Mouse (Mus musculus): ENCODE measurements around the gene Bhlha15. TPM values are rescaled to one million over a fixed set of nuclear protein-coding genes. Genes with fewer than 3 reads are reported as not detected.
A peak's percentile ranks its signal among the peaks of the same experiment; 100 is the strongest.

Bhlha15 gene
- polyA plus RNA-seq, 1 experiment from 2014 or later: 0.12 TPM

DNA sequence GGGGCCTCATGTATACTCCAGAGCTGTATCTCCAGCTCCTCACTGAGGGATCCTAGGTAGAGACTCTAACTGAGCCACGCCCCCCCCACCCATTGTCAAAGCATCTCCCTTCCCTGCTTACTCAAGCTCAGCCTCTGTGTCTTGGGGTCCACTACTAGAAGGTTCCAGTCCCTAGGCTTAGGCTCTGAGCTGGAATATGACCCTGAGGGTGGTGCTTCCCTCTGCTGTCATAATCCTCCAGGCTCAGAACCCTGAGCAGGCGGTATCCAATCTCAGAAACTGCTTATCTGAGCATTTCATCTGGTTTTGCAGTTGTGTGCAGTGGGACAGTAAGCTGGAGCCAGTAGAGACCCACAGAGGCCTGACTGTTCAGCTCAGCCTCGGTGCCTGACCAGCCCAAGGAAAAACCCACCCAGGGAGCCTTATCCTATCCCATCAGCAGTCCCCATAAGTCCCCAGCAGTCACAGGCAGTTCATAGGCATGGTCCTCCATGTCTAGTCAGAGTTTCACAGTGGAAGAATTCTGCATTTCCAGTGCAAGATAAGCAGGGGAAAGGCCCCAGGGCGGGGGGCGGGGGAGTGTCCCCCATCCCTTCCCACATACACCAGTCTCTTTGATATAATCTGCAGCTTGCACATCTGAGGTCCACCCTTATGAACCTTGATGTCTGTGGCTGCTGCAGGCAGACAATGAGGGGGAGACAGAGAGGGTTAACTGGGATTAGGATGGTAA, 27.8 kb upstream of the Bhlha15 start:
- ATAC-seq (replicated peaks; ENCODE audit: low FRiP score) (no peak), DNase-seq (ENCODE audit: low spot score) (no peak)
- no peaks in the 10 kb centered on the region; the same call in 1 of the 2 replicates for H3K36me3 ChIP-seq (ENCODE audit: control insufficient read depth, insufficient read depth, low read length)

DNA sequence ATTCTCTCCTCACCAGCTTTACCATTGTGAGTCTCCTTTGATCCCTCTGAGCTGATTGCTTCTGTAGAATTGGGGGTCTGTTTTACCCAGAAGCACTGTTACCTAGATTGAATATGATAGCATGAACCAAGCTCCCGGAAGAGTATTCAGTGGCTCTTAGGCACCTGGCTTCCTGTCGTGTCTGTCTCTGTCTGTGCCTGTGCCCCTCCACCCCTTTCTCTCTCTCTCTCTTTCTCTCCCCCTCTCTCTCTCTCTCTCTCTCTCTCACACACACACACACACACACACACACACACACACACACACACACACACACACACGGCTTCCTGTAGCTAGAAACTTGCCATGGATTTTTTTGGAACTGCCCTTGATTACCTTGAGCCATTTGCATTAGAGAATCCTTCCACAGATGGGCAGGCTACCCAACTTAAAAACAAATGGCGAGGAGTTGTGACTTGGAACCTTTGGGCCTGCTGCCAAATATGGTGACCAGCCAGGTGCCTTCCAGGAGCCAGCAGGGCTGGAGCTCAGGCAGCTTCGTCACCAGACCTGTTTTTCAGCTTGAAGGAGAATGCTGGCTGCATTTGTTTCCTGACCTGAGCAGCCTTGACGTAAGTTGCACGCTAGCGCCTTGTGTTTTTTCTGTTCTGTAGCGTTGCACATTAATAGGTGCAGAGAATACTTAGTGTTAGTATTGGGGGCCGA, 27.1 kb upstream of the Bhlha15 start:
- no peak overlapping the region for H3K4me3 ChIP-seq (ENCODE audit: low read depth, low read length)
- DNase-seq (ENCODE audit: low spot score): no peak
- no peak for ATAC-seq (replicated peaks; ENCODE audit: low FRiP score)
- H3K9ac ChIP-seq (ENCODE audit: low read length): no peak overlapping the region
- no peaks in the 10 kb centered on the region for H3K27me3 ChIP-seq (ENCODE audit: control insufficient read depth, insufficient read depth, low read length)
- H3K4me1 ChIP-seq (replicated peaks; ENCODE audit: control insufficient read depth, insufficient read depth, low read length): no peaks in the 10 kb centered on the region
- H3K27ac ChIP-seq (ENCODE audit: low read depth, low read length): no peak overlapping the region
- H3K36me3 ChIP-seq (ENCODE audit: control insufficient read depth, insufficient read depth, low read length): no peaks in the 10 kb centered on the region; the same call in 1 of the 2 replicates
- no peaks in the 10 kb centered on the region for H3K9me3 ChIP-seq (ENCODE audit: control insufficient read depth, low read length)
- H3K4me2 ChIP-seq (ENCODE audit: low read depth, low read length, severe bottlenecking): no peak overlapping the region
- 82% methylated on average over 10 of the region's 10 CpGs for WGBS

More for the DNA sequence above, 27.8 kb upstream of the Bhlha15 start:
- no peaks in the 10 kb centered on the region for H3K9me3 ChIP-seq (ENCODE audit: control insufficient read depth, low read length)
- H3K4me3 ChIP-seq (ENCODE audit: low read depth, low read length): no peak overlapping the region
- H3K9ac ChIP-seq (ENCODE audit: low read length): no peak overlapping the region
- H3K27ac ChIP-seq (ENCODE audit: low read depth, low read length): no peak overlapping the region
- no peak overlapping the region for H3K4me2 ChIP-seq (ENCODE audit: low read depth, low read length, severe bottlenecking)
- 85% methylated on average over 5 of the region's 5 CpGs for WGBS
- no peaks in the 10 kb centered on the region for H3K27me3 ChIP-seq (ENCODE audit: control insufficient read depth, insufficient read depth, low read length)
- no peaks in the 10 kb centered on the region for H3K4me1 ChIP-seq (replicated peaks; ENCODE audit: control insufficient read depth, insufficient read depth, low read length)

DNA sequence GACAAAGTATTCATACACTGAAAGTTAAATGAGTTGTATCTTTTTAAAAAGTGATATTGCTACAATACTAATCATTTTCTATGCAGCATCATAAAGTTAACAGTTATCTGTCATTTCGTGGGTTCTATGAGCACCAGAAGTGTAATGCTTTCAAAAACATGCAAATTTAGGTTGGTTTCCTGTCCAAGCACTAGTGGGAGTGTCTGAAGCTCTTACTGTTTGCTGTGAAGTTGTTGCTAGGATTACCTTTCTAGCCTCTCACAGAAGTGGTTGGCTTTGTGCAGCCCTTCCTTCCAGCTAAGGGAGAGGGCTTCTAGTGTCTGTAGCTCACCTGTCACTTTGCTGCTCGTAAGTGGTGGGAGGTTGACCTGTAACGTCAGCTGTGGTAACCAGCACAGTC, 24.3 kb upstream of the Bhlha15 start:
- Histone ChIP-seq H3K9me3 (ENCODE audit: control insufficient read depth, low read length) (no peaks in the 10 kb centered on the region), H3K27ac (ENCODE audit: low read depth, low read length) (no peak overlapping the region), H3K9ac (ENCODE audit: low read length) (no peak overlapping the region), H3K4me3 (ENCODE audit: low read depth, low read length) (no peak overlapping the region), H3K4me1 (replicated peaks; ENCODE audit: control insufficient read depth, insufficient read depth, low read length) (no peaks in the 10 kb centered on the region), H3K4me2 (ENCODE audit: low read depth, low read length, severe bottlenecking) (no peak overlapping the region), H3K36me3 (ENCODE audit: control insufficient read depth, insufficient read depth, low read length) (no peaks in the 10 kb centered on the region; the same call in 1 of the 2 replicates), H3K27me3 (ENCODE audit: control insufficient read depth, insufficient read depth, low read length) (no peaks in the 10 kb centered on the region)
- no peak for ATAC-seq (replicated peaks; ENCODE audit: low FRiP score)
- no peak for DNase-seq (ENCODE audit: low spot score)
- 74% methylated on average over 3 of the region's 3 CpGs for WGBS

DNA sequence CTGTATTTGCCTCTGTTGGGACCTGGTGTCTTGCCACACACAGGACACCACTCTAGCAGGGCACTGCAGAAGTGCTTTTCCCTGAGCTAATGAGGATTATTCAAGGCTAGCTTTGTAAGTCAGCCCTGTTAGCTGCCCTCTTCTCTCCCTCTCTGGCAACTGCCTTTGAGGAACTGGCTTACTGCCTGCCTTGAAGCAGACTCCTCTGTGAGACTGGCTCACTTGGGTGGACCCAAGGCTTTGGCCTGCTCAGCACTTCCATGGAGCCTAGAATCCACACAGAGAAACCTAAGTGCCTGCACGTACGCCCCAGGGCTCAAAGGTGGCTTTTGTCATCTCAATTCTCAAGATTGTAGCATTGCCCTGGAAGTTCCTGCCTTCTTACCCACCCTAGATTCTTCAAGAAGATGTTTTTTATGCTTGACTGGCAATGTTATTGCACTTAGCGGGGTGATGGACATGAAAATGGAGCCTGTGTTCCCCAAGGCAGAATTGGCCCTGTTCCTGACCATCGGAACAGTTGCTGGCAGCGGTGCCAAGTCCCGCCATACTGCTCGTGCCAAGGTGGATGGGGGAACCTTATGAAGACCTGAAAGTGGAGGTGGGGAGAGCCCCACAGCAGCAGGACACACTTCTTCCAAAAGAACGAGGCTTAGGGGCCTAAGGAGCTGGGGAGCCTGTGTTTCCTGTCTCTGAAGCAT, 20.7 kb upstream of the Bhlha15 start:
- Histone ChIP-seq H3K9ac (ENCODE audit: low read length) (no peak overlapping the region), H3K36me3 (ENCODE audit: control insufficient read depth, insufficient read depth, low read length) (peaks cover 11% of the 10 kb centered on the region), H3K4me1 (replicated peaks; ENCODE audit: control insufficient read depth, insufficient read depth, low read length) (no peaks in the 10 kb centered on the region), H3K4me3 (ENCODE audit: low read depth, low read length) (no peak overlapping the region), H3K27me3 (ENCODE audit: control insufficient read depth, insufficient read depth, low read length) (no peaks in the 10 kb centered on the region), H3K9me3 (ENCODE audit: control insufficient read depth, low read length) (no peaks in the 10 kb centered on the region), H3K4me2 (ENCODE audit: low read depth, low read length, severe bottlenecking) (no peak overlapping the region), H3K27ac (ENCODE audit: low read depth, low read length) (no peak overlapping the region)
- peak; percentile 35 for DNase-seq (ENCODE audit: low spot score)
- 92% methylated on average over 8 of the region's 8 CpGs for WGBS
- ATAC-seq (replicated peaks; ENCODE audit: low FRiP score): no peak

DNA sequence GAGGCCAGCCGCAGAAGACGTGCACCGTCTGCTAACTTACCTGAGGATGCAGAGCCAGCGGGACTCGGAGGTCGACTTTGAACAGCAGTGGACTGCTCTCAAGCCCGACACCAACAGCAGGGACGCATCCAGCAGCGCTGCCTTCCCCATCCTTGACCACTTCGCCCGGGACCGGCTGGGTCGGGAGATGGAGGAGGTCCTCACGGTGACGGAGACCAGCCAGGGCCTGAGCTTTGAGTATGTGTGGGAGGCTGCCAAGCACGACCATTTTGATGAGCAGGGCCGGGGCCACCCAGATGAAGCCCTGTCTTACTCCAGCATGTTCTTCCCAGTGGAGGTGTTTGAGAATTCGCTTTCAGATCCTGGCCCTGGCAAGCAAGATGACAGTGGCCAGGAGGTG, 16.4 kb upstream of the Bhlha15 start:
- no peak overlapping the region for H3K27ac ChIP-seq (ENCODE audit: low read depth, low read length)
- H3K4me3 ChIP-seq (ENCODE audit: low read depth, low read length): no peak overlapping the region
- H3K9ac ChIP-seq (ENCODE audit: low read length): no peak overlapping the region
- ATAC-seq (replicated peaks; ENCODE audit: low FRiP score) (no peak), DNase-seq (ENCODE audit: low spot score) (peak; percentile 43)
- no peaks in the 10 kb centered on the region for H3K4me1 ChIP-seq (replicated peaks; ENCODE audit: control insufficient read depth, insufficient read depth, low read length)
- no peaks in the 10 kb centered on the region for H3K9me3 ChIP-seq (ENCODE audit: control insufficient read depth, low read length)
- H3K27me3 ChIP-seq (ENCODE audit: control insufficient read depth, insufficient read depth, low read length): no peaks in the 10 kb centered on the region
- no peak overlapping the region for H3K4me2 ChIP-seq (ENCODE audit: low read depth, low read length, severe bottlenecking)
- WGBS: 95% methylated on average over 18 of the region's 18 CpGs
- H3K36me3 ChIP-seq (ENCODE audit: control insufficient read depth, insufficient read depth, low read length): peaks cover 14% of the 10 kb centered on the region

DNA sequence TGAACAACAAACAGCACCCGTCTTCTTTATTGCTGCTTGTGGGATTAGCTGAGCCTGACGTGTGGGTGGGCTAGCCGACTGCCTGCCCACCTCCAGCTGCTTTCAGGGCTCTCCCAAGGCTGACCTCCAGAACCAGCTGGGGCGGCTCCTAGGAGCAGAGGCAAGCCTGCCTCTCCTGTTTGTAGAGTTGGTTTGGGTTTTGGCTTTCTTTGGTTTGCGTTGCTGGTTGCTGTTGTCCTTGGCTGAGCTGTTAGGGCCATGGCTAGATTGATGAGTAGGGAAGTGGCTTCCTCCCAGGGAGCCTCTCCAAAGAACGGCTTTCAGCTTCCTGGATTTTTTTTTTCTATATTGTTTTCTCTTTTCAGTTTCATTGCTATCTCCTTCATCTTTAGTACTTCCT, 11.9 kb upstream of the Bhlha15 start:
- 68% methylated on average over 6 of the region's 6 CpGs for WGBS
- no peaks in the 10 kb centered on the region for H3K9me3 ChIP-seq (ENCODE audit: control insufficient read depth, low read length)
- ATAC-seq (replicated peaks; ENCODE audit: low FRiP score) (no peak), DNase-seq (ENCODE audit: low spot score) (peak; percentile 42)
- H3K4me3 ChIP-seq (ENCODE audit: low read depth, low read length): no peak overlapping the region
- H3K4me2 ChIP-seq (ENCODE audit: low read depth, low read length, severe bottlenecking): no peak overlapping the region
- H3K27ac ChIP-seq (ENCODE audit: low read depth, low read length): no peak overlapping the region
- H3K27me3 ChIP-seq (ENCODE audit: control insufficient read depth, insufficient read depth, low read length): no peaks in the 10 kb centered on the region
- H3K36me3 ChIP-seq (ENCODE audit: control insufficient read depth, insufficient read depth, low read length): peaks cover 8% of the 10 kb centered on the region; the same call in 1 of the 2 replicates
- H3K9ac ChIP-seq (ENCODE audit: low read length): no peak overlapping the region
- H3K4me1 ChIP-seq (replicated peaks; ENCODE audit: control insufficient read depth, insufficient read depth, low read length): no peaks in the 10 kb centered on the region

DNA sequence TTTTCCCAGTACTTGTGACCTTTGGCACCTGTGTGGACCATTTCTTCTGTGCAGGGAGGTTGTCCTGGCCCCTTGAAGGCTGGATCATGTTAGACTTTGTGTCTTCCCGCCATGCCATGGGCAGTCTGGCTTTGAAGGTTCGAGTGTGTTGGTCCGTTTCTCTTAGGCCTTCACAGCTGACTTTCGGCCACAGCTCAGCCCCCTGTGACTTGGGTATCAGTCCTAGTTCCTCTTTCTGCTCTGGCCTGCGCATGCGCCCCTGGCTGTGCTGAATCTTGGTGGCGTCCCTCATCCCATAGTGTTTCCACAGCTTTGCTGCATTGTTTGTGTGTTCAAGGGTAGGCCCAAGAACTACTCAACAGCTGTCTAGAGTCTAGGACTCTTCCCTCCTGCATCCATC, 8.8 kb upstream of the Bhlha15 start:
- no peaks in the 10 kb centered on the region for H3K27me3 ChIP-seq (ENCODE audit: control insufficient read depth, insufficient read depth, low read length)
- DNase-seq (ENCODE audit: low spot score): no peak
- no peaks in the 10 kb centered on the region; the same call in 1 of the 2 replicates for H3K36me3 ChIP-seq (ENCODE audit: control insufficient read depth, insufficient read depth, low read length)
- H3K27ac ChIP-seq (ENCODE audit: low read depth, low read length): no peak overlapping the region
- H3K9me3 ChIP-seq (ENCODE audit: control insufficient read depth, low read length): no peaks in the 10 kb centered on the region
- 96% methylated on average over 7 of the region's 7 CpGs for WGBS
- H3K4me3 ChIP-seq (ENCODE audit: low read depth, low read length): no peak overlapping the region
- no peak overlapping the region for H3K9ac ChIP-seq (ENCODE audit: low read length)
- no peak overlapping the region for H3K4me2 ChIP-seq (ENCODE audit: low read depth, low read length, severe bottlenecking)
- H3K4me1 ChIP-seq (replicated peaks; ENCODE audit: control insufficient read depth, insufficient read depth, low read length): no peaks in the 10 kb centered on the region
- ATAC-seq (replicated peaks; ENCODE audit: low FRiP score): no peak

DNA sequence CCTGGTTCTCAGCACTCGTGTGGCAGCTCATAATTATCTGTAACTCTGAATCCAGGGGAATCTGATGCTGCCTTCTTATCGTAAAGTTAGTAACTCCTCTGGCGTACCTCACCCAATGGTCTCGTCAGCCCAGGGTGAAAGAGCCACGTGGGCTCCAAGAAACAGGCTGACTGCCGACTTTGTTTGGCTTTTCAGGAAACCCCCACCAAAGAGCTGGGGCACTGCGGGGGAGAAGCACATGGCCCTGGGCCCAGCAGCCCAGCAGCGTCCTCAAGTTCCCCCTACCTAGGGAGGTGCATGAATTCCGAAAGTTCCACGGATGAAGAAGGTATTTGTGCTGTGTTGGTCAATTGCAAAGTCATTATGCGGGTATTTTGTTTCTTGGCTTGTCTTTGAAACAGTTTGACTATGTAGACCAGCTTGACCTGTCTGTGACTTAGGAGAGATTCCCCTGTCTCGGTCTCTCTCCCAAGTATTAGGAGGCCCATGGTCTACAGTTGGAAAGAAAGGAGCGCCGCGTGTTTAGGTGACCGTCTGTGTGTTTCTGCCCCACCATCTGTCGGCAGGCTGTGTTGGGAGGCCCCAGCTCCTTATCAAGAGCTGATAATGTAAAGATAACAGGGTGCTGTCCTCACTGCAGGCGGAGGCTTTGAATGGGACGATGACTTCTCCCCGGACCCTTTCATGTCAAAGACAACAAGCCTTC, 7.4 kb upstream of the Bhlha15 start:
- H3K4me1 ChIP-seq (replicated peaks; ENCODE audit: control insufficient read depth, insufficient read depth, low read length): no peaks in the 10 kb centered on the region
- ATAC-seq (replicated peaks; ENCODE audit: low FRiP score) (no peak), DNase-seq (ENCODE audit: low spot score) (no peak)
- H3K4me3 ChIP-seq (ENCODE audit: low read depth, low read length): no peak overlapping the region
- H3K36me3 ChIP-seq (ENCODE audit: control insufficient read depth, insufficient read depth, low read length): no peaks in the 10 kb centered on the region
- 90% methylated on average over 20 of the region's 20 CpGs for WGBS
- H3K4me2 ChIP-seq (ENCODE audit: low read depth, low read length, severe bottlenecking): no peak overlapping the region
- no peaks in the 10 kb centered on the region for H3K9me3 ChIP-seq (ENCODE audit: control insufficient read depth, low read length)
- H3K27ac ChIP-seq (ENCODE audit: low read depth, low read length): no peak overlapping the region
- H3K9ac ChIP-seq (ENCODE audit: low read length): no peak overlapping the region
- H3K27me3 ChIP-seq (ENCODE audit: control insufficient read depth, insufficient read depth, low read length): no peaks in the 10 kb centered on the region

All from forebrain, embryonic 11.5 days (tissue).